Mouse (Mus musculus) myocyte (in vitro differentiated cells): ENCODE data around the gene AI661453. TPM values are rescaled to one million over a fixed set of nuclear protein-coding genes. Genes with fewer than 3 reads are reported as not detected.
A peak's percentile ranks its signal among the peaks of the same experiment; 100 is the strongest.

Experiments
- H3K27me3 ChIP-seq: one replicate; pipeline ENCODE4 v1.6.1; 2011; ENCODE audit not compliant: control insufficient read depth, insufficient read depth, insufficient read length
- H3K36me3 ChIP-seq: one replicate; pipeline ENCODE4 v1.6.1; 2011; ENCODE audit not compliant: control insufficient read depth, insufficient read depth
- H3K4me2 ChIP-seq: one replicate; pipeline ENCODE4 v1.6.1; 2011; ENCODE audit warnings: low read depth, control low read depth
- H3K4me3 ChIP-seq: one replicate; pipeline ENCODE4 v1.5.1; 2011; ENCODE audit warnings: mild to moderate bottlenecking, control low read depth, moderate library complexity
- H3K79me2 ChIP-seq: one replicate; pipeline ENCODE4 v1.6.1; 2011; ENCODE audit not compliant: control insufficient read depth, insufficient read depth
- H3ac ChIP-seq: one replicate; pipeline ENCODE4 v1.6.1; 2011; ENCODE audit not compliant: control insufficient read depth, insufficient read length
- E2F4 ChIP-seq: IDR thresholded peaks from one replicate; pipeline ENCODE4 v1.6.1; 2011; ENCODE audit warnings: mild to moderate bottlenecking, control low read depth, moderate library complexity; ENCODE audit not compliant: insufficient read depth
- MYOD1 ChIP-seq, 3 experiments: IDR thresholded peaks; one replicate each; pipeline ENCODE4 v1.6.1; 2011; ENCODE audit warnings: control low read depth in 2 of 3, low read depth in 2 of 3, mild to moderate bottlenecking in 2 of 3, moderate library complexity in 1 of 3; ENCODE audit not compliant: insufficient read length in 2 of 3, control insufficient read depth in 1 of 3
- POLR2A ChIP-seq: IDR thresholded peaks from one replicate; pipeline ENCODE4 v1.6.1; 2011; ENCODE audit warnings: low read depth, mild to moderate bottlenecking, control low read depth, moderate library complexity; ENCODE audit not compliant: insufficient read length
- REST ChIP-seq: IDR thresholded peaks from one replicate; pipeline ENCODE4 v1.6.1; 2011; ENCODE audit warnings: mild to moderate bottlenecking, control low read depth, moderate library complexity; ENCODE audit not compliant: insufficient read depth, insufficient read length
- TCF12 ChIP-seq: IDR thresholded peaks from one replicate; pipeline ENCODE4 v1.6.1; 2011; ENCODE audit warnings: mild to moderate bottlenecking, control low read depth; ENCODE audit not compliant: poor library complexity, insufficient read depth, severe bottlenecking
- TCF3 ChIP-seq: IDR thresholded peaks from one replicate; pipeline ENCODE4 v1.6.1; 2011; ENCODE audit warnings: low read depth, control low read depth; ENCODE audit not compliant: insufficient read length
- USF1 ChIP-seq: IDR thresholded peaks from one replicate; pipeline ENCODE4 v1.6.1; 2011; ENCODE audit warnings: low read depth, mild to moderate bottlenecking, control low read depth, moderate library complexity
- polyA plus RNA-seq: library from polyadenylated mRNA; unstranded; fragments of >200 nt; fragmentation: generic; extraction: Trizol; gene quantifications from one replicate; pipeline ENCODE4 v1.2.1, GENCODE M21; 2012; ENCODE audit warnings: missing spikeins

AI661453 gene
- polyA plus RNA-seq, 1 experiment, result 0.08 TPM

DNA sequence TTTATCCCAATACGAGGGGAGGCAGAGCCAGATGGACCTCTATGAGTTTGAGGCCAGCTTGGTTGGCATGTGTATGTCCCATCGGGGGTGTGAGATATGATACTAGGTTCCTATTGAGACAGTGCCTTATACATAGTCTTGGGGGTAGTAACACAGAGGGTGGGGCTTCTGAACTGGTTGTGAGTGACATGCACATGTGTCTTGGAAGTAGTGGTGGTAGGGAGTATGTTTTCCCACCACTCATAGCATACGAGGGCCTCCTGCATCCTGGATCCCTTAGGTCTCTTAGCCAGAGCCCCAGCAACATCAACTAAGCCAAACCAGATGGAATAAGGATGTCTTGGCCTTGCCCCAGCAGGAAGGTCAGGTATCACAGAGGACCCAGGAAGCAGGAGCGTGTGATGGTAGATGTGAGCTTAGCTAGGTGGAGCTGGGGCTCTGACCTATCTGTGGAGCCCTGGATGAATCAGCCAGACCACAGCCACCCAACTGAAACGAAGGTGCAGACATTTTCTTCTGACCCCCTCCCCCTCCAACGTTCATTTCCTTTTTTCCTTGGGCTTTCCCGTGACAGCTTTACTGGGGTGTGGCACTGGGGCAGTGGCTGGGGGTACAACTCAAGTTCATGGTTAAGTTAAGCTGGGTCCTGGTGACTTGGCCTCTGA is 78.9 kb downstream of the AI661453 start:
- H3K79me2 ChIP-seq, result peaks cover 5% of the 10 kb centered on the region
- TF ChIP-seq MYOD1 (IDR thresholded peaks at IDR 0.05; ENCODE audit: control insufficient read depth in 1 of 3, insufficient read length in 2 of 3, low read depth in 2 of 3), result peak in 2 of 3 experiments; percentile 72 to 90
- no peak for TF ChIP-seq E2F4
- no peak overlapping the region for H3K4me3 ChIP-seq
- no peaks in the 10 kb centered on the region for H3K36me3 ChIP-seq
- no peak overlapping the region for H3ac ChIP-seq
- H3K27me3 ChIP-seq, result no peaks in the 10 kb centered on the region
- H3K4me2 ChIP-seq, result no peak overlapping the region

GRCm38 (mm10) chr17:47516232-47516631 is 79.8 kb downstream of the AI661453 start:
- Histone ChIP-seq H3K27me3 (no peaks in the 10 kb centered on the region), H3K4me2 (no peak overlapping the region), H3K4me3 (no peak overlapping the region), H3ac (no peak overlapping the region), H3K79me2 (peaks cover 5% of the 10 kb centered on the region), H3K36me3 (no peaks in the 10 kb centered on the region)
- TF ChIP-seq POLR2A (no peak), REST (no peak), USF1 (no peak)

DNA sequence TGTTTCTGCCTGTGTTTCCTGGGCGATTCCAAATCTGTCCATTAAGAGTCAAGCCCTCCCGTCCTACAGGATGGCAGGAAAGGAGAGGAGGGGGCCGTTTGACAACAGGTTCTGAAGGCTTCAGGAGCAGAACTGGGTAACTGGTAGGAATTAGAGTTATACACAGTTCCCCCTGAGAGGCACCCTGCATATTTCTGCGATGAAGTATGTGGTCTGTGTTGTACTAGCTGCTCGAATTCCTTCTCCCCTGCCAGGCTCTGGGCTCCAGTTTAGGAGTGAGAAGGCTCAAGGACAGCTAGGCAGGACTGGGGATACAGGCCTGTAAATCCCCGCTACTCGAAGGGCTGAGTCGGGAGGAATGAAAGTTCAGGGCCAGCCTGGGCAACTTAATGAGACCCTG is 81.8 kb downstream of the AI661453 start:
- Histone ChIP-seq H3K4me3 (no peak overlapping the region), H3K36me3 (no peaks in the 10 kb centered on the region), H3ac (no peak overlapping the region), H3K4me2 (no peak overlapping the region), H3K79me2 (no peaks in the 10 kb centered on the region), H3K27me3 (no peaks in the 10 kb centered on the region)
- TF ChIP-seq TCF12, result no peak
- no peak for TF ChIP-seq TCF3

Other genes starting within 250 kb of the AI661453 start
- gene Mrps10, start 67.7 kb upstream of the AI661453 start, polyA plus RNA-seq, result 97.9 TPM
- gene Guca1b, start 51.2 kb upstream of the AI661453 start, polyA plus RNA-seq, result 0.20 TPM
- gene Guca1a, start 36.0 kb upstream of the AI661453 start, polyA plus RNA-seq, result 1.2 TPM
- gene 1700001C19Rik, start 761 bp downstream of the AI661453 start, polyA plus RNA-seq, result not detected
- 13.4 TPM for gene Taf8, start 65.7 kb downstream of the AI661453 start, polyA plus RNA-seq
- gene Ccnd3, start 68.4 kb downstream of the AI661453 start, polyA plus RNA-seq, result 858 TPM
- 41.0 TPM for gene Bysl, start 174.9 kb downstream of the AI661453 start, polyA plus RNA-seq
- gene Med20, start 175.0 kb downstream of the AI661453 start, polyA plus RNA-seq, result 33.4 TPM
- gene Gm20517, start 175.0 kb downstream of the AI661453 start, polyA plus RNA-seq, result 1.5 TPM
- 2.5 TPM for gene Usp49, start 194.1 kb downstream of the AI661453 start, polyA plus RNA-seq